27 mouse cellular contexts compared by ENCODE assay signal in the genomic region with DNA sequence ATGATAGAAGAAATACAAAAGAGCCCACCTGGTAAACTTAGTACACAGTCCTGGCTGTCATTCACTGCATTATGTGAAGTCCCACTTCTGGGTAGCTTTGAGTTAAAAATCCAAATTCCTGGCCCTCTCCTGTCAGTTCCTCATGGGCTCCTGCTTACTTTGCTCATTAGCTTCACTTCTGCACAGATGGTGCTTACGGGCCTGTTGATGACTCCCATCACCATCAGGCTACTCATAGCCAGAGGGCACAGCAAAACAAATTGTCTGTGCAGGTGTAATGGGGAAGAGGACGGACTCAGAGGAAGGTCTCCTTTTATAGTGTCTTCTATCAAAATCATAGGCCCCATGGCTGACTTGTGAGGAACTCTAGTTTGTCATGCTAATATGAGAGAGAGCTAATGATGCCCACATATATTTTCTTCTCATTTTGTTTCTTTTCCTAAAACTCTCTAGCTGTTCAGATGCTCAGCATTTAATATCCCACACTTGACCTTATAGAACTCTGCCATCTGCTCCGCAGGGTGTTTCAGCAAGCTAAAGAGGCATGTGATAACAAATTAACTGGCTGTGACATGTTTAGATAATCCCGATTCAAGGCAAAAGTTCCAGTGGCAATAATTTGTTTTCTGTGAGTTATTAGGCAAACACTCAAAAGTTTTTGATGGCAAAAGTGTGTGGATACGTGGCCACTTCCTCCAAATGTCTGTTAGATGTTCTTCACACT.
DNase-seq lines count a peak whose midpoint lies in the region; ATAC-seq and TF ChIP-seq lines count a peak whose summit lies in the region.
"Had no signal": no experiment of that assay in that cellular context is flagged by ENCODE, and none has a peak within 500 bp of the region (broad histone marks: within the 10 kb centered on the region; RNA-seq: fewer than 3 reads in every experiment).

No protein-coding gene starts in this region.

- H3K4me3 ChIP-seq in hindbrain, embryonic 14.5 days (replicated peaks; ENCODE audit: low read length), result no peak overlapping the region
- H3K4me3 ChIP-seq in hindbrain, embryonic 13.5 days, result no peak overlapping the region
- no peak overlapping the region for H3K4me3 ChIP-seq in neural tube, embryonic 14.5 days (ENCODE audit: low read depth, low read length)
- H3K4me3 ChIP-seq in neural tube, embryonic 15.5 days (replicated peaks), result no peak overlapping the region
- H3K4me3 ChIP-seq in forebrain, postnatal 0 days (ENCODE audit: low read depth, low read length), result no peak overlapping the region
- H3K4me3 ChIP-seq: embryonic facial prominence, embryonic 12.5 days; heart, embryonic 13.5 days; kidney, embryonic 15.5 days; layer of hippocampus, adult 2 months; liver, embryonic 12.5 days had no signal

- DNase-seq in hindbrain, embryonic 14.5 days (ENCODE audit: low spot score), result no peak
- peak; percentile 7 for DNase-seq in forebrain, postnatal 0 days
- no peak for DNase-seq in kidney, postnatal 14 days
- DNase-seq in left cerebral cortex, postnatal 10 days (ENCODE audit: extremely low spot score in 1 of 2, low spot score in 2 of 2), result no peak
- DNase-seq: adrenal gland, postnatal 10 days; cerebellum, adult 11-12 months; cerebellum, adult 9-11 months; embryo, embryonic 11 days; gastrocnemius, postnatal 10 days; heart, postnatal 10 days; kidney, adult 18-20 months; kidney, postnatal 36 days; left cerebral cortex, postnatal 4 days; liver, postnatal 0 days; right cerebral cortex, postnatal 25 days; thymus, postnatal 14 days had no signal

- H3K4me2 ChIP-seq in hindbrain, embryonic 14.5 days (replicated peaks), result no peak overlapping the region
- H3K4me2 ChIP-seq in hindbrain, embryonic 13.5 days, result no peak overlapping the region
- no peak overlapping the region for H3K4me2 ChIP-seq in neural tube, embryonic 14.5 days (ENCODE audit: low read depth, low read length)
- no peak overlapping the region for H3K4me2 ChIP-seq in neural tube, embryonic 15.5 days
- no peak overlapping the region for H3K4me2 ChIP-seq in forebrain, postnatal 0 days (ENCODE audit: low read depth)
- H3K4me2 ChIP-seq: embryonic facial prominence, embryonic 12.5 days; heart, embryonic 13.5 days; kidney, embryonic 15.5 days; liver, embryonic 12.5 days; midbrain, embryonic 11.5 days had no signal

- intact Hi-C loops in left cerebral cortex, postnatal 10 days (cut with DNase I), result no loop called here

- no peaks in the 10 kb centered on the region for H3K4me1 ChIP-seq in hindbrain, embryonic 14.5 days (replicated peaks; ENCODE audit: control insufficient read depth, insufficient read depth, low read length)
- no peaks in the 10 kb centered on the region for H3K4me1 ChIP-seq in hindbrain, embryonic 13.5 days (replicated peaks)
- no peaks in the 10 kb centered on the region for H3K4me1 ChIP-seq in neural tube, embryonic 14.5 days (ENCODE audit: control insufficient read depth, insufficient read depth, low read length)
- H3K4me1 ChIP-seq in neural tube, embryonic 15.5 days, result no peaks in the 10 kb centered on the region
- H3K4me1 ChIP-seq in forebrain, postnatal 0 days (ENCODE audit: insufficient read depth), result no peaks in the 10 kb centered on the region
- H3K4me1 ChIP-seq: embryonic facial prominence, embryonic 12.5 days; heart, embryonic 13.5 days; kidney, embryonic 15.5 days; liver, embryonic 12.5 days had no signal

- H3K9ac ChIP-seq in hindbrain, embryonic 14.5 days, result no peak overlapping the region
- H3K9ac ChIP-seq in hindbrain, embryonic 13.5 days, result no peak overlapping the region
- H3K9ac ChIP-seq in neural tube, embryonic 14.5 days (replicated peaks; ENCODE audit: low read depth, low read length), result no peak overlapping the region
- no peak overlapping the region for H3K9ac ChIP-seq in neural tube, embryonic 15.5 days (replicated peaks)
- no peak overlapping the region for H3K9ac ChIP-seq in forebrain, postnatal 0 days
- H3K9ac ChIP-seq: embryonic facial prominence, embryonic 12.5 days; heart, embryonic 13.5 days; kidney, embryonic 15.5 days; liver, embryonic 12.5 days; liver, postnatal 0 days had no signal

- 0 out of 2 replicates have a peak, but pooled peaks have one; percentile 37 for ATAC-seq in hindbrain, embryonic 14.5 days (ENCODE audit: low FRiP score)
- no peak for ATAC-seq in hindbrain, embryonic 13.5 days (ENCODE audit: low FRiP score)
- ATAC-seq in neural tube, embryonic 14.5 days (ENCODE audit: low read depth), result peak; percentile 46; the same call in 1 of the 2 replicates
- no peak for ATAC-seq in neural tube, embryonic 15.5 days (ENCODE audit: low FRiP score)
- no peak for ATAC-seq in forebrain, postnatal 0 days
- ATAC-seq: liver, embryonic 12.5 days; liver, postnatal 0 days; midbrain, embryonic 16.5 days had no signal

- H3K9me3 ChIP-seq in hindbrain, embryonic 14.5 days (ENCODE audit: control insufficient read depth, low read length), result no peaks in the 10 kb centered on the region
- H3K9me3 ChIP-seq in hindbrain, embryonic 13.5 days, result no peaks in the 10 kb centered on the region
- H3K9me3 ChIP-seq in neural tube, embryonic 14.5 days (ENCODE audit: control insufficient read depth, low read length), result no peaks in the 10 kb centered on the region
- no peaks in the 10 kb centered on the region for H3K9me3 ChIP-seq in neural tube, embryonic 15.5 days (replicated peaks)
- H3K9me3 ChIP-seq in forebrain, postnatal 0 days (ENCODE audit: low read length), result no peaks in the 10 kb centered on the region
- H3K9me3 ChIP-seq: embryonic facial prominence, embryonic 12.5 days; G1E; heart, embryonic 13.5 days; kidney, embryonic 15.5 days; liver, embryonic 12.5 days had no signal

- H3K27ac ChIP-seq in hindbrain, embryonic 14.5 days, result no peak overlapping the region
- no peak overlapping the region for H3K27ac ChIP-seq in hindbrain, embryonic 13.5 days
- no peak overlapping the region for H3K27ac ChIP-seq in neural tube, embryonic 14.5 days (ENCODE audit: low read depth, low read length)
- H3K27ac ChIP-seq in neural tube, embryonic 15.5 days (replicated peaks), result no peak overlapping the region
- no peak overlapping the region for H3K27ac ChIP-seq in forebrain, postnatal 0 days (ENCODE audit: low read depth, low read length)
- H3K27ac ChIP-seq: embryonic facial prominence, embryonic 12.5 days; heart, embryonic 13.5 days; kidney, embryonic 15.5 days; layer of hippocampus, adult 2 months; liver, embryonic 12.5 days had no signal

- no peak for TF ChIP-seq CTCF in forebrain, postnatal 0 days (IDR thresholded peaks at IDR 0.05; ENCODE audit: low read depth)

- 54% methylated on average over 5 of the region's 5 CpGs for WGBS in hindbrain, embryonic 14.5 days
- WGBS in hindbrain, embryonic 13.5 days, result 54% methylated on average over 5 of the region's 5 CpGs
- WGBS in neural tube, embryonic 14.5 days, result 43% methylated on average over 5 of the region's 5 CpGs
- 36% methylated on average over 5 of the region's 5 CpGs for WGBS in neural tube, embryonic 15.5 days
- WGBS in forebrain, postnatal 0 days, result 62% methylated on average over 5 of the region's 5 CpGs

- H3K27me3 ChIP-seq in hindbrain, embryonic 14.5 days (ENCODE audit: control insufficient read depth, insufficient read depth, low read length), result no peaks in the 10 kb centered on the region
- H3K27me3 ChIP-seq in hindbrain, embryonic 13.5 days, result no peaks in the 10 kb centered on the region
- no peaks in the 10 kb centered on the region for H3K27me3 ChIP-seq in neural tube, embryonic 14.5 days (ENCODE audit: control insufficient read depth, insufficient read depth, low read length)
- H3K27me3 ChIP-seq in neural tube, embryonic 15.5 days (replicated peaks), result no peaks in the 10 kb centered on the region
- H3K27me3 ChIP-seq in forebrain, postnatal 0 days (ENCODE audit: insufficient read depth, low read length), result no peaks in the 10 kb centered on the region
- H3K27me3 ChIP-seq: embryonic facial prominence, embryonic 12.5 days; heart, embryonic 13.5 days; kidney, embryonic 15.5 days; liver, embryonic 12.5 days had no signal

- no peaks in the 10 kb centered on the region for H3K36me3 ChIP-seq in hindbrain, embryonic 14.5 days (replicated peaks; ENCODE audit: control insufficient read depth, insufficient read depth)
- no peaks in the 10 kb centered on the region for H3K36me3 ChIP-seq in hindbrain, embryonic 13.5 days
- no peaks in the 10 kb centered on the region for H3K36me3 ChIP-seq in neural tube, embryonic 14.5 days (ENCODE audit: control insufficient read depth, insufficient read depth, low read length)
- no peaks in the 10 kb centered on the region for H3K36me3 ChIP-seq in neural tube, embryonic 15.5 days
- H3K36me3 ChIP-seq in forebrain, postnatal 0 days (ENCODE audit: insufficient read depth), result no peaks in the 10 kb centered on the region
- H3K36me3 ChIP-seq: embryonic facial prominence, embryonic 12.5 days; G1E; heart, embryonic 13.5 days; kidney, embryonic 15.5 days; liver, embryonic 12.5 days had no signal

Comparison
In these comparisons a context has a peak if more than half of its experiments do, and no peak if none do; other contexts are left out.
1. ATAC-seq: peak in hindbrain, embryonic 14.5 days (single experiment) and neural tube, embryonic 14.5 days (single experiment); none in hindbrain, embryonic 13.5 days (single experiment), neural tube, embryonic 15.5 days (single experiment) and forebrain, postnatal 0 days (single experiment).